ENCODE assay signal across 25 mouse cellular contexts in genomic region chr2:45351529-45352133, GRCm38 (mm10).
A peak's percentile ranks its signal among the peaks of the same experiment; 100 is the strongest.
DNase-seq lines count a peak whose midpoint lies in the region; ATAC-seq lines count a peak whose summit lies in the region.
"Had no signal": no experiment of that assay in that cellular context is flagged by ENCODE, and none has a peak within 500 bp of the region (broad histone marks: within the 10 kb centered on the region; RNA-seq: fewer than 3 reads in every experiment).

No protein-coding gene starts in this region.

- intact Hi-C loops in heart, postnatal 10 days (cut with DNase I), result no loop called here

- H3K4me1 ChIP-seq in heart, embryonic 13.5 days, result no peaks in the 10 kb centered on the region
- H3K4me1 ChIP-seq in liver, embryonic 12.5 days, result peaks cover 24% of the 10 kb centered on the region
- H3K4me1 ChIP-seq in midbrain, embryonic 13.5 days (replicated peaks), result no peaks in the 10 kb centered on the region
- H3K4me1 ChIP-seq: hindbrain, embryonic 12.5 days; lung, embryonic 15.5 days; neural tube, embryonic 12.5 days had no signal

- peak; percentile 81 for ATAC-seq in heart, embryonic 13.5 days (ENCODE audit: extremely low read depth, insufficient number of reproducible peaks, low FRiP score, low TSS enrichment)
- peak; percentile 97 for ATAC-seq in liver, embryonic 12.5 days
- ATAC-seq in megakaryocyte progenitor cell, adult 5-6 weeks (replicated peaks; ENCODE audit: poor library complexity), result peak; percentile 58
- ATAC-seq in midbrain, embryonic 13.5 days, result no peak
- ATAC-seq: forebrain, postnatal 0 days; intestine, postnatal 0 days had no signal

- H3K4me2 ChIP-seq in heart, embryonic 13.5 days, result no peak overlapping the region
- no peak overlapping the region for H3K4me2 ChIP-seq in liver, embryonic 12.5 days
- no peak overlapping the region for H3K4me2 ChIP-seq in midbrain, embryonic 13.5 days (replicated peaks)
- H3K4me2 ChIP-seq: hindbrain, embryonic 12.5 days; lung, embryonic 15.5 days; neural tube, embryonic 12.5 days had no signal

- no peak overlapping the region for H3K9ac ChIP-seq in heart, embryonic 13.5 days
- no peak overlapping the region for H3K9ac ChIP-seq in liver, embryonic 12.5 days
- H3K9ac ChIP-seq in midbrain, embryonic 13.5 days (replicated peaks), result no peak overlapping the region
- H3K9ac ChIP-seq: forebrain, postnatal 0 days; hindbrain, embryonic 12.5 days; lung, embryonic 15.5 days; neural tube, embryonic 12.5 days had no signal

- DNase-seq in heart, postnatal 10 days, result no peak
- DNase-seq in MEL-GATA-1-ER (ENCODE audit: extremely low read depth, low read depth), result peak; percentile 9
- no peak for DNase-seq in urinary bladder, adult 18-20 months (ENCODE audit: low spot score in 2 of 2)
- no peak for DNase-seq in cerebellum, postnatal 4 days (ENCODE audit: low spot score in 2 of 2)
- DNase-seq: adrenal gland, postnatal 14 days; B cell, adult 2 months; cerebellum, adult 8-10 months; forebrain, postnatal 0 days; gastrocnemius, postnatal 25 days; kidney, postnatal 25 days; lung, postnatal 36 days; midbrain, embryonic 14.5 days; retina, postnatal 1 day; thymus, postnatal 14 days had no signal

- no peak overlapping the region for H3K4me3 ChIP-seq in heart, embryonic 13.5 days
- H3K4me3 ChIP-seq in liver, embryonic 12.5 days, result no peak overlapping the region
- H3K4me3 ChIP-seq in midbrain, embryonic 13.5 days (replicated peaks), result no peak overlapping the region
- H3K4me3 ChIP-seq: embryonic facial prominence, embryonic 10.5 days; hindbrain, embryonic 12.5 days; layer of hippocampus, adult 2 months; lung, embryonic 15.5 days; neural tube, embryonic 12.5 days had no signal

- WGBS in heart, embryonic 13.5 days, result 18% methylated on average over 1 of the region's 1 CpGs
- 27% methylated on average over 1 of the region's 1 CpGs for WGBS in liver, embryonic 12.5 days (ENCODE audit: insufficient replicate concordance)
- 68% methylated on average over 1 of the region's 1 CpGs for WGBS in midbrain, embryonic 13.5 days

- no peaks in the 10 kb centered on the region for H3K27me3 ChIP-seq in heart, embryonic 13.5 days (replicated peaks)
- no peaks in the 10 kb centered on the region for H3K27me3 ChIP-seq in liver, embryonic 12.5 days (replicated peaks)
- no peaks in the 10 kb centered on the region for H3K27me3 ChIP-seq in midbrain, embryonic 13.5 days
- H3K27me3 ChIP-seq: CH12.LX; hindbrain, embryonic 12.5 days; lung, embryonic 15.5 days; neural tube, embryonic 12.5 days had no signal

- no peaks in the 10 kb centered on the region for H3K9me3 ChIP-seq in heart, embryonic 13.5 days
- no peaks in the 10 kb centered on the region for H3K9me3 ChIP-seq in liver, embryonic 12.5 days (replicated peaks)
- no peaks in the 10 kb centered on the region for H3K9me3 ChIP-seq in midbrain, embryonic 13.5 days
- H3K9me3 ChIP-seq: embryonic facial prominence, embryonic 10.5 days; hindbrain, embryonic 12.5 days; lung, embryonic 15.5 days; neural tube, embryonic 12.5 days had no signal

- no peaks in the 10 kb centered on the region for H3K36me3 ChIP-seq in heart, embryonic 13.5 days
- H3K36me3 ChIP-seq in liver, embryonic 12.5 days, result no peaks in the 10 kb centered on the region
- no peaks in the 10 kb centered on the region for H3K36me3 ChIP-seq in midbrain, embryonic 13.5 days
- H3K36me3 ChIP-seq: embryonic facial prominence, embryonic 10.5 days; hindbrain, embryonic 12.5 days; lung, embryonic 15.5 days; neural tube, embryonic 12.5 days had no signal

- 0 out of 2 replicates have a peak overlapping the region, but pooled peaks have one; percentile 3 for H3K27ac ChIP-seq in heart, embryonic 13.5 days (replicated peaks)
- peak overlapping the region; percentile 26; the same call in 1 of the 2 replicates for H3K27ac ChIP-seq in liver, embryonic 12.5 days
- H3K27ac ChIP-seq in midbrain, embryonic 13.5 days, result no peak overlapping the region
- H3K27ac ChIP-seq: embryonic facial prominence, embryonic 10.5 days; hindbrain, embryonic 12.5 days; layer of hippocampus, adult 2 months; lung, embryonic 15.5 days; neural tube, embryonic 12.5 days had no signal
